Comparison of ENCODE assay signal across 9 mouse cellular contexts in genomic region chr3:152166699-152167451, GRCm38 (mm10). TPM values are rescaled to one million over a fixed set of nuclear protein-coding genes. Genes with fewer than 3 reads are reported as not detected.
DNase-seq lines count a peak whose midpoint lies in the region; ATAC-seq lines count a peak whose summit lies in the region.
"Had no signal": no experiment of that assay in that cellular context is flagged by ENCODE, and none has a peak within 500 bp of the region (broad histone marks: within the 10 kb centered on the region; RNA-seq: fewer than 3 reads in every experiment).

No protein-coding gene starts in this region.

- H3K36me3 ChIP-seq in kidney, embryonic 16.5 days (ENCODE audit: insufficient read depth, low read length): no peaks in the 10 kb centered on the region
- H3K36me3 ChIP-seq in hindbrain, embryonic 15.5 days: no peaks in the 10 kb centered on the region
- no peaks in the 10 kb centered on the region for H3K36me3 ChIP-seq in neural tube, embryonic 13.5 days

- WGBS in kidney, embryonic 16.5 days: 17% methylated on average over 29 of the region's 29 CpGs
- 7% methylated on average over 29 of the region's 29 CpGs for WGBS in hindbrain, embryonic 15.5 days
- WGBS in neural tube, embryonic 13.5 days: 7% methylated on average over 29 of the region's 29 CpGs

- 0 out of 2 replicates have a peak, but pooled peaks cover 3% of the 10 kb centered on the region for H3K27me3 ChIP-seq in kidney, embryonic 16.5 days (ENCODE audit: insufficient read depth, low read length)
- no peaks in the 10 kb centered on the region for H3K27me3 ChIP-seq in hindbrain, embryonic 15.5 days
- peaks cover 12% of the 10 kb centered on the region for H3K27me3 ChIP-seq in neural tube, embryonic 13.5 days
- H3K27me3 ChIP-seq: Patski had no signal

- peak overlapping the region; percentile 98 for H3K4me2 ChIP-seq in kidney, embryonic 16.5 days (replicated peaks; ENCODE audit: low read depth, low read length)
- H3K4me2 ChIP-seq in hindbrain, embryonic 15.5 days: peak overlapping the region; percentile 73
- H3K4me2 ChIP-seq in neural tube, embryonic 13.5 days: peak overlapping the region; percentile 95

- DNase-seq in kidney, adult 11 months: no peak
- peak; percentile 62 for DNase-seq in embryo, embryonic 10.5 days (ENCODE audit: low spot score)
- DNase-seq in gastrocnemius, postnatal 25 days: no peak
- DNase-seq in adrenal gland, adult (ENCODE audit: inconsistent age in 2 of 2, low spot score in 1 of 2): no peak
- DNase-seq in layer of hippocampus, adult 8-10 months (ENCODE audit: low spot score in 2 of 2): no peak

- H3K9me3 ChIP-seq in kidney, embryonic 16.5 days (ENCODE audit: low read length): 0 out of 2 replicates have a peak, but pooled peaks cover 8% of the 10 kb centered on the region
- H3K9me3 ChIP-seq in hindbrain, embryonic 15.5 days: no peaks in the 10 kb centered on the region
- no peaks in the 10 kb centered on the region for H3K9me3 ChIP-seq in neural tube, embryonic 13.5 days

- H3K4me3 ChIP-seq in kidney, embryonic 16.5 days (ENCODE audit: low read length): peak overlapping the region; percentile 34
- peak overlapping the region; percentile 57 for H3K4me3 ChIP-seq in hindbrain, embryonic 15.5 days
- H3K4me3 ChIP-seq in neural tube, embryonic 13.5 days: peak overlapping the region; percentile 58

- H3K27ac ChIP-seq in kidney, embryonic 16.5 days (ENCODE audit: low read length): no peak overlapping the region
- peak overlapping the region; percentile 66 for H3K27ac ChIP-seq in hindbrain, embryonic 15.5 days (replicated peaks)
- H3K27ac ChIP-seq in neural tube, embryonic 13.5 days (replicated peaks): peak overlapping the region; percentile 61

- H3K4me1 ChIP-seq in kidney, embryonic 16.5 days (ENCODE audit: insufficient read depth, low read length): peaks cover 18% of the 10 kb centered on the region
- H3K4me1 ChIP-seq in hindbrain, embryonic 15.5 days (replicated peaks): peaks cover 21% of the 10 kb centered on the region
- H3K4me1 ChIP-seq in neural tube, embryonic 13.5 days (replicated peaks): peaks cover 25% of the 10 kb centered on the region

- H3K9ac ChIP-seq in kidney, embryonic 16.5 days (replicated peaks; ENCODE audit: low read length): peak overlapping the region; percentile 61
- peak overlapping the region; percentile 28 for H3K9ac ChIP-seq in hindbrain, embryonic 15.5 days
- peak overlapping the region; percentile 82 for H3K9ac ChIP-seq in neural tube, embryonic 13.5 days

- no peak for ATAC-seq in kidney, embryonic 16.5 days (ENCODE audit: low FRiP score, low TSS enrichment)
- ATAC-seq in hindbrain, embryonic 15.5 days (ENCODE audit: low FRiP score, low read depth): peak; percentile 57
- peak; percentile 52 for ATAC-seq in neural tube, embryonic 13.5 days (ENCODE audit: low read depth)
- ATAC-seq: Patski had no signal

RNA-seq across cellular contexts. Expression of gene Gipc2, which starts 0.8 kb away (rescaled TPM):
- polyA plus RNA-seq in kidney, embryonic 16.5 days (2015; fragmentation: Nextera tagmentation; extraction: Ambion mirVana): 43.7 and 45.7 TPM in 2 replicates
- 13.5 and 13.7 TPM in 2 replicates for polyA plus RNA-seq in hindbrain, embryonic 15.5 days (2015; fragmentation: Nextera tagmentation; extraction: Ambion mirVana)
- polyA plus RNA-seq in neural tube, embryonic 13.5 days (2015; fragmentation: Nextera tagmentation; extraction: Ambion mirVana): 4.4 and 5.7 TPM in 2 replicates
- under 1 TPM; 0.24 to 0.59 TPM for total RNA-seq in gastrocnemius, postnatal 25 days (2021)
- total RNA-seq in layer of hippocampus, adult 8-10 months (2022): 1 to 10 TPM in 3 of 4 experiments, under 1 TPM in 1; 0.68 to 1.9 (median 1.5) TPM

RNA-seq across cellular contexts. Expression of gene Dnajb4, which starts 43.2 kb away (rescaled TPM):
- polyA plus RNA-seq in kidney, embryonic 16.5 days (2015; fragmentation: Nextera tagmentation; extraction: Ambion mirVana): 34.1 and 34.2 TPM in 2 replicates
- polyA plus RNA-seq in hindbrain, embryonic 15.5 days (2015; fragmentation: Nextera tagmentation; extraction: Ambion mirVana): 42.4 and 42.5 TPM in 2 replicates
- 38.5 and 43.4 TPM in 2 replicates for polyA plus RNA-seq in neural tube, embryonic 13.5 days (2015; fragmentation: Nextera tagmentation; extraction: Ambion mirVana)
- total RNA-seq in gastrocnemius, postnatal 25 days (2021): 10 to 100 TPM; 43.3 to 47.7 TPM
- total RNA-seq in layer of hippocampus, adult 8-10 months (2022): 10 to 100 TPM; 51.8 to 78.7 (median 62.1) TPM

RNA-seq across cellular contexts. Expression of gene Fubp1, which starts 43.3 kb away (rescaled TPM):
- polyA plus RNA-seq in kidney, embryonic 16.5 days (2015; fragmentation: Nextera tagmentation; extraction: Ambion mirVana): 258 and 286 TPM in 2 replicates
- polyA plus RNA-seq in hindbrain, embryonic 15.5 days (2015; fragmentation: Nextera tagmentation; extraction: Ambion mirVana): 201 and 208 TPM in 2 replicates
- 267 and 280 TPM in 2 replicates for polyA plus RNA-seq in neural tube, embryonic 13.5 days (2015; fragmentation: Nextera tagmentation; extraction: Ambion mirVana)
- 10 to 100 TPM; 29.1 to 29.7 TPM for total RNA-seq in gastrocnemius, postnatal 25 days (2021)
- total RNA-seq in layer of hippocampus, adult 8-10 months (2022): 100 to 1,000 TPM; 114 to 141 (median 131) TPM

Comparison
In these comparisons a context has a peak if more than half of its experiments do, and no peak if none do; other contexts are left out.
1. H3K9ac ChIP-seq: peak in every context shown above with its lines; median percentile 82 in neural tube, embryonic 13.5 days; 61 in kidney, embryonic 16.5 days; 28 in hindbrain, embryonic 15.5 days.